Mouse (Mus musculus) kidney, embryonic 14.5 days (tissue): ENCODE data around the gene Aff1. TPM values are rescaled to one million over a fixed set of nuclear protein-coding genes. Genes with fewer than 3 reads are reported as not detected.
A peak's percentile ranks its signal among the peaks of the same experiment; 100 is the strongest.

Experiments
- ATAC-seq: fragments of 200-750 bp; cut with Nextera tagmentation; 2 replicates; pipeline ENCODE4 v1.8.0; 2017; ENCODE audit warnings: moderate number of reproducible peaks, mild to moderate bottlenecking, moderate TSS enrichment, moderate library complexity; ENCODE audit not compliant: low FRiP score, low TSS enrichment
- H3K27ac ChIP-seq: fragments of 300-500 bp; sonication (generic); 2 replicates; pipeline ENCODE4 v1.5.1; 2014; ENCODE audit warnings: low read depth, mild to moderate bottlenecking, low read length, moderate library complexity, mixed read lengths
- H3K27me3 ChIP-seq: fragments of 300-500 bp; sonication (generic); 2 replicates; pipeline ENCODE4 v1.6.1; 2014; ENCODE audit warnings: mild to moderate bottlenecking, low read length; ENCODE audit not compliant: control insufficient read depth, insufficient read depth
- H3K36me3 ChIP-seq: fragments of 300-500 bp; sonication (generic); 2 replicates; pipeline ENCODE4 v1.6.1; 2014; ENCODE audit warnings: low read length, mixed read lengths; ENCODE audit not compliant: control insufficient read depth, insufficient read depth
- H3K4me1 ChIP-seq: fragments of 300-500 bp; sonication (generic); 2 replicates; pipeline ENCODE4 v1.6.1; 2014; ENCODE audit warnings: low read length, mixed read lengths; ENCODE audit not compliant: control insufficient read depth, insufficient read depth
- H3K4me2 ChIP-seq: fragments of 300-500 bp; sonication (generic); replicated peaks from 2 replicates; pipeline ENCODE4 v1.6.1; 2014; ENCODE audit warnings: low read depth, mild to moderate bottlenecking, low read length
- H3K4me3 ChIP-seq: fragments of 300-500 bp; sonication (generic); 2 replicates; pipeline ENCODE4 v1.5.1; 2014; ENCODE audit warnings: mild to moderate bottlenecking, low read length
- H3K9ac ChIP-seq: fragments of 300-500 bp; sonication (generic); 2 replicates; pipeline ENCODE4 v1.6.1; 2014; ENCODE audit warnings: low read depth, mild to moderate bottlenecking, low read length, moderate library complexity
- H3K9me3 ChIP-seq: fragments of 300-500 bp; sonication (generic); 2 replicates; pipeline ENCODE4 v1.6.1; 2016; ENCODE audit warnings: low read length; ENCODE audit not compliant: control insufficient read depth
- WGBS: fragments of 180-500 bp; shearing (Covaris S2); extraction: QIAGEN DNeasy Blood & Tissue Kit; methylation state at CpG from one replicate; pipeline ENCODE4 v1.1.7; 2014; 5-methylcytosine and 5-hydroxymethylcytosine counted together
- polyA plus RNA-seq: library from polyadenylated mRNA; unstranded; fragments of >200 nt; fragmentation: Nextera tagmentation; extraction: Ambion mirVana; gene quantifications from 2 replicates; pipeline ENCODE4 v1.2.1, GENCODE M21; 2014

Aff1 gene
- polyA plus RNA-seq, 1 experiment from 2014 or later = 14.4 TPM

DNA sequence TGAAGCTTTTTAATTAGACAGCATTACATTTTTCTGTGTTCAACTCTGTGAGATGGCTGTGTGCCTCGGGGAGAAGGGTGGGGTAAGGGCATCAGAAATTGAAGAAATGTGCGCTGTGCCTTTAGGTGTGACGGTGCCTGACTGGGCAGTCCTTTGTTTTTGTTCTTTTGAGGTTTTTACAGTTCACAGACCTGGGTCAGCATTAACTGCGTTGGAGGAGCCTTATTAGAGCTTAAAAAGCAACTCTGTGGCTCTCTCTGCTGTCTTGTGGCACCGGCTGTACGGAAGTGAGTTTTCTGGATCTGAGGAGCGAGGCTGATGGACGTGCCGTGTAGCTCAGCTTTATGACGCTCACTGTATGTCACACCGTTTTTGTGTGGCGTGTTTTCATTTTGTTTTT lies 137.0 kb downstream of the Aff1 start:
- peak; percentile 70 for ATAC-seq
- no peak overlapping the region for H3K4me2 ChIP-seq
- peaks cover 21% of the 10 kb centered on the region for H3K36me3 ChIP-seq
- 25% methylated on average over 12 of the region's 12 CpGs for WGBS
- no peaks in the 10 kb centered on the region for H3K27me3 ChIP-seq
- no peaks in the 10 kb centered on the region for H3K9me3 ChIP-seq
- no peak overlapping the region for H3K9ac ChIP-seq
- H3K4me1 ChIP-seq = peaks cover 17% of the 10 kb centered on the region; the same call in 1 of the 2 replicates
- no peak overlapping the region for H3K27ac ChIP-seq
- no peak overlapping the region for H3K4me3 ChIP-seq

- H3K4me1 ChIP-seq = peaks cover 23% of the 10 kb centered on the region
- H3K4me3 ChIP-seq = no peak overlapping the region
- H3K36me3 ChIP-seq = peaks cover 25% of the 10 kb centered on the region
- H3K27me3 ChIP-seq = no peaks in the 10 kb centered on the region
- no peak overlapping the region for H3K9ac ChIP-seq
- H3K9me3 ChIP-seq = no peaks in the 10 kb centered on the region
- H3K27ac ChIP-seq = no peak overlapping the region
- H3K4me2 ChIP-seq = no peak overlapping the region
- 87% methylated on average over 1 of the region's 1 CpGs for WGBS
- ATAC-seq = no peak
These were observed 138.7 kb downstream of the Aff1 start for GRCm38 (mm10) chr5:103830886-103831285.

DNA sequence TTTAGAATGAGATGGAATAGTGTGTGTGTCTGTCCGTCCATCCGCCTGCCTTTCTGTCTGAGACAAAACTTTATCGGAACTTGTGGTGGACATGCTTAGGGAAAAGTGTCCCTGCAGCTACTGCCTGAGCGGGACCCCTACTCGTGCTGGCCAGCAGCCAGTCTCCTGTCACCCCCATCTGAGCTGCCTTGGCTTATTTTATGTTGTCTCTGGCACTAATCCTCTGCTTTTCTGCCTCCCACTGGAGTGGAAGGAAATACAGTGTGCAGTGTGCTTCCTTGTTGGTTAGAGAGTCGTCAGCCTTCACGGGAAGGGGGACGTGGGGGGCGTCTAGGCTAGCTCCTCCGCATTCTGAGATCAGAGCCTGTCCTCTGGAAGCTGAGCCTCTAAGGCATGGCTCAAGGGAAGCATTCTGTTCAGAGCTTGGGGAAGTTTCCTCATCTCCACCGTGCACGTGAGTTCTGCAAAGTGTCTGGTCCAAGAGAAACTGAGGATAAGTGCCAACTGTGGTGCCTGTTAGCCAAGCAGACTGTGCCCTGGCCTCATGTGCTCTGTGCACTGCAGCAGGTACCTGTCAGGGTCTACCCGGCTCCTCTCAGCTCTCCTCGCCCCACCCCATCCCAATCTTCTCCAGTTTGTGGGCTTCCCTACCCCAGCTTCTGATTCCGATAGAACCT lies 143.4 kb downstream of the Aff1 start:
- 69% methylated on average over 15 of the region's 15 CpGs for WGBS
- no peak overlapping the region for H3K4me3 ChIP-seq
- H3K27me3 ChIP-seq = no peaks in the 10 kb centered on the region
- 0 out of 2 replicates have a peak, but pooled peaks have one; percentile 9 for ATAC-seq
- peaks cover 16% of the 10 kb centered on the region; the same call in 1 of the 2 replicates for H3K4me1 ChIP-seq
- H3K4me2 ChIP-seq = no peak overlapping the region
- no peak overlapping the region for H3K9ac ChIP-seq
- no peaks in the 10 kb centered on the region for H3K9me3 ChIP-seq
- H3K27ac ChIP-seq = peak overlapping the region; percentile 27; the same call in 1 of the 2 replicates
- H3K36me3 ChIP-seq = peaks cover 14% of the 10 kb centered on the region

DNA sequence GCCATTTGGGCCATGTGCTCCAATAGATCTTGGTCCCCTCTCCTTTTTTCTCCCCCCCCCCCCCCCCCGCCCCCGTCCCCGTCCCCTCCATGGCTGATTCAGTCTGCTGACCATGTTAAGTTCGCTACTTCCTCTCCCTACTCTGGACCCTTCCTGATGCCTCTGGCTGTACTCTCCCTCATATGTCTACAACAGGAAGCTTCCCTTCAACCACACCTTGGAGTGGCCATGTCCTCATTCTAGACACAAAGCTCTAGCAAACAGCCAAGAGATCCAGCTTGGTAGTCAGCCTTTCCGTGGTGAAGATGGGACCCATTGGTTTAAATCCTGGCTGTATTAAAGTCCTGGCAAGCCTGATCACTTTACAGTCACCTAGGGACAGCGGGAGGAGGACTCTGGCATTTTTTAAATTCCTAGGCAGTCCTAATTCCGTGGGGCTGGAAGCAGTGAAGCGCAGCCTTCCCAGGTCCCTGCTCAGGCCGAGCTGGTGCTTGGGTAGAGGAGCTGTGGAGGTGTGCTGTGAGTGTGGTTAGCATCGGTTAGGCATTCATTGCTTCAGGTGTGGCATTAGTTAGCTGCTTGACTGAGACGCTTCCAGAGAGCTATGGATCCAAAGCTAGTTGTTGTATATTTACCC lies 144.1 kb downstream of the Aff1 start:
- H3K9ac ChIP-seq = no peak overlapping the region
- no peaks in the 10 kb centered on the region for H3K27me3 ChIP-seq
- H3K4me3 ChIP-seq = no peak overlapping the region
- ATAC-seq = peak; percentile 85
- H3K9me3 ChIP-seq = no peaks in the 10 kb centered on the region
- H3K27ac ChIP-seq = peak overlapping the region; percentile 27; the same call in 1 of the 2 replicates
- H3K4me2 ChIP-seq = no peak overlapping the region
- peaks cover 14% of the 10 kb centered on the region for H3K36me3 ChIP-seq
- peaks cover 16% of the 10 kb centered on the region; the same call in 1 of the 2 replicates for H3K4me1 ChIP-seq
- WGBS = 39% methylated on average over 10 of the region's 11 CpGs

- H3K27ac ChIP-seq = no peak overlapping the region
These were observed 146.5 kb downstream of the Aff1 start for GRCm38 (mm10) chr5:103838550-103839264.

DNA sequence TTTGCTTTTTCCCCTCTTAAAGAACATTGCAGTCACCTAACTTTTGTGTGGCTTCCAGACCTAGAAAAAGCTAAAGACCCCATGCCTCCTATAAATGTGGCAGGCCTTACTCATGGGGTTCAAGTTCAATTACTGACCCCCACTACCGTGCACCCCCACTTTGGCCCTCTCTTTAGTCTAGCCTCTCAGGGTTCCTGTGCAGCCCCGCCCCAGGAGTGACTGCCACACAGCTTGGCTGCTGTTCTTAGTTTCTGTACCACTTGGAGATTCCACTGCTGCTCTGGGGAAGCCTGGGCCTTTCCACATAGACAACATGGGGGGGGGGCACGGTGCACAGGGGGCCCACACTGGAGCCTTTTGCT lies 147.1 kb downstream of the Aff1 start:
- 78% methylated on average over 3 of the region's 3 CpGs for WGBS
- no peak overlapping the region for H3K4me3 ChIP-seq

More at GRCm38 (mm10) chr5:103838550-103839264, 146.5 kb downstream of the Aff1 start:
- H3K36me3 ChIP-seq = peaks cover 22% of the 10 kb centered on the region
- no peak for ATAC-seq
- H3K4me2 ChIP-seq = no peak overlapping the region
- H3K4me1 ChIP-seq = peaks cover 16% of the 10 kb centered on the region; the same call in 1 of the 2 replicates
- no peaks in the 10 kb centered on the region for H3K27me3 ChIP-seq
- no peak overlapping the region for H3K9ac ChIP-seq
- H3K4me3 ChIP-seq = no peak overlapping the region
- 90% methylated on average over 15 of the region's 15 CpGs for WGBS
- no peaks in the 10 kb centered on the region for H3K9me3 ChIP-seq

GRCm38 (mm10) chr5:103843938-103844337 lies 151.8 kb downstream of the Aff1 start:
- no peak overlapping the region for H3K9ac ChIP-seq
- no peak overlapping the region for H3K4me3 ChIP-seq
- 29% methylated on average over 1 of the region's 1 CpGs for WGBS
- no peak for ATAC-seq
- H3K36me3 ChIP-seq = peaks cover 16% of the 10 kb centered on the region
- no peak overlapping the region for H3K27ac ChIP-seq
- H3K4me1 ChIP-seq = peaks cover 25% of the 10 kb centered on the region
- no peaks in the 10 kb centered on the region for H3K27me3 ChIP-seq
- no peaks in the 10 kb centered on the region for H3K9me3 ChIP-seq
- H3K4me2 ChIP-seq = no peak overlapping the region

More for the DNA sequence above, 147.1 kb downstream of the Aff1 start:
- Histone ChIP-seq H3K36me3 (peaks cover 17% of the 10 kb centered on the region), H3K27me3 (no peaks in the 10 kb centered on the region), H3K4me1 (peaks cover 16% of the 10 kb centered on the region; the same call in 1 of the 2 replicates), H3K9me3 (no peaks in the 10 kb centered on the region), H3K9ac (no peak overlapping the region), H3K27ac (no peak overlapping the region), H3K4me2 (no peak overlapping the region)
- no peak for ATAC-seq

DNA sequence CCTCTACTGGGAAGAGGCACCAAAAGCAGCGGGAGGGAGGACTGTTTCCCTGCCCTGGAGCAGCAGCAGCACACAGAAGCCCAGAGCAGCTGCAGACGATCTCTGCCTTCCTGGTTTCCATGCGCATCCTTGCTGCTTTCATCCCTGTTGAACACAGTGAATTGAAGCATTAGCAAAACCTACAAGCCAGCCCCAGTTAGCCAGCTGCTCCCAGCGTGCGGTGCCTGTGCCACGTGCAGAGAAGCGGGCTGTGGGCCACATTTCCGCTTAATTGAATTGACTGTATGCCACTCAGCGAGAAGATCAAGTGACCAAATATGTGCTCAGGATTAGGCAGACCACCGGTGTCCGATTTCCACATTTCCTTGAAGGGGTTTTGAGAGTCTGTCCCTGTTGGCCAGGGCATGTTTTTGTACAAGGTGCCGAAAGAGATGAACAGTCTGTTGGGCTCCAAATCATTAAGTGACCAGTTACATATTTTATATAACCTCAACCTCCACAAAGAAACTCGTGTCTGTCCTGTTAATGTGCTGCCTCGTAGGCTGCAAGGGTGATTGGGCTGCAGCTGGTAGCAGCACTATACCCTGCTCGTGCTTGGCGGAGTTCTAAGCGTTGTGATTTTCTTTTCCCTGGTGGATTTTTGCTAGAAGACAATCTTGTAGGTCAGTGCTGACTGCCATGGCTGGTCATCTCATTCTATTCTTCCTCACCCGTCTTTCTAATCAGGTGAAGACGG lies 153.4 kb downstream of the Aff1 start:
- Histone ChIP-seq H3K9me3 (no peaks in the 10 kb centered on the region), H3K4me1 (peaks cover 21% of the 10 kb centered on the region), H3K4me3 (no peak overlapping the region), H3K36me3 (peaks cover 25% of the 10 kb centered on the region), H3K27me3 (no peaks in the 10 kb centered on the region), H3K4me2 (no peak overlapping the region), H3K27ac (no peak overlapping the region), H3K9ac (no peak overlapping the region)
- peak; percentile 34; the same call in 1 of the 2 replicates for ATAC-seq
- WGBS = 44% methylated on average over 19 of the region's 19 CpGs
